Mouse (Mus musculus) myocyte (in vitro differentiated cells): ENCODE data around the gene Mrc2.

Source experiments
- E2F4 ChIP-seq: IDR thresholded peaks from one replicate; pipeline ENCODE4 v1.6.1; 2011; ENCODE audit warnings: mild to moderate bottlenecking, control low read depth, moderate library complexity; ENCODE audit not compliant: insufficient read depth
- MAX ChIP-seq: IDR thresholded peaks from one replicate; pipeline ENCODE4 v1.6.1; 2011; ENCODE audit warnings: low read depth, mild to moderate bottlenecking, control low read depth
- POLR2A ChIP-seq: IDR thresholded peaks from one replicate; pipeline ENCODE4 v1.6.1; 2011; ENCODE audit warnings: low read depth, mild to moderate bottlenecking, control low read depth, moderate library complexity; ENCODE audit not compliant: insufficient read length
- POLR2AphosphoS2 ChIP-seq: IDR thresholded peaks from one replicate; pipeline ENCODE4 v1.6.1; 2011; ENCODE audit warnings: low read depth, control low read depth; ENCODE audit not compliant: insufficient read length
- TCF12 ChIP-seq: IDR thresholded peaks from one replicate; pipeline ENCODE4 v1.6.1; 2011; ENCODE audit warnings: mild to moderate bottlenecking, control low read depth; ENCODE audit not compliant: poor library complexity, insufficient read depth, severe bottlenecking
- USF1 ChIP-seq: IDR thresholded peaks from one replicate; pipeline ENCODE4 v1.6.1; 2011; ENCODE audit warnings: low read depth, mild to moderate bottlenecking, control low read depth, moderate library complexity

DNA sequence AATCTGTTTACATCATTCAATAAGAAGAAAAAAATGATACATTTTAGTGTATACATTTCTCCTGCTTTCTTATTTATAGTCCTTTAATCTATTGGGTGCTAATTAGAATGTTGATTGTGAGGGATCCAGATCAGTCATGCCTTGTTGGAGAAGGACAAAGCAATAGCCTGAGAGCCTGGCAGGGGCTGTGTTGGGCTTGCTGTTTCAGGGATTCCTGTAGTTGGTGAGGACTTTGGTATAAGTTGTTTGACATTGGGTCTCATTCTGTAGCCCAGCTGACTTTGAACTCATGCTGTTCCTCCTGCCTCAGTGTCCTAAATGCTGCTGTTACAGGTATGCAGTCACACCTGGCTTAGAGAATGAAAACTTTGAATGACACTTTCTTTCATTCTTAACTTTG, 27.9 kb upstream of the Mrc2 start:
- TF ChIP-seq POLR2A (no peak), MAX (no peak), USF1 (no peak), TCF12 (no peak), E2F4 (no peak), POLR2AphosphoS2 (no peak)
